Mouse (Mus musculus) layer of hippocampus, postnatal 25 days (tissue): ENCODE data around the gene Hdac9. TPM values are rescaled to one million over a fixed set of nuclear protein-coding genes. Genes with fewer than 3 reads are reported as not detected.

Experiments
- DNase-seq, 2 experiments: peaks; one replicate each; pipeline ENCODE4 v3.0.0; 2022; ENCODE audit warnings: mixed read lengths in 2 of 2, low spot score in 1 of 2; ENCODE audit errors: extremely low spot score in 1 of 2
- total RNA-seq, 2 experiments: library from RNA; stranded (reverse); gene quantifications; 2 replicates each; pipeline ENCODE4 v1.2.3; 2021

Gene Hdac9
- total RNA-seq, 2 experiments from 2014 or later = 33.2 to 40.1 TPM

GRCm38 (mm10) chr12:34722831-34723490, 193.9 kb downstream of the Hdac9 start:
- no peak for DNase-seq

DNA sequence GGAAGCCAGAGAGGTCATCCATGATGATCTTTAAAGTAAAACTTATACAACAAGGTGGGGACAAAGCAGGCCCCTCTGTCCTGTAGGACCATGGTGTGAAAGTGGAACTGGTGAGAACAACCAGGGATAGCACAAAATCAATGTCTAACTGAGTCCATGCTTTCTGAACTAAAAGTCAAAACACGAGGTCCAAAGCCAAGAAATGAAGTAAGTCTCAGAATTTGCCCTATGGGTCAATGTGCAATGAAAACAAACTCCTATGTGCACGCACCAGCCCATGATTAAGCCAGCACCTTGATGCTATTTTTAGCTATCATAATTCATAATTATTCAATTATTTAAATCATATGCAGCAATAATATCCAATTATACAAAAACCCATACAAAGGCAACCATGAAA, 196.0 kb downstream of the Hdac9 start:
- no peak for DNase-seq

- no peak for DNase-seq
These were observed 202.5 kb downstream of the Hdac9 start for GRCm38 (mm10) chr12:34714266-34714939.

GRCm38 (mm10) chr12:34697981-34698380, 218.9 kb downstream of the Hdac9 start:
- DNase-seq = no peak

- DNase-seq = no peak
These were observed 220.2 kb downstream of the Hdac9 start for GRCm38 (mm10) chr12:34696736-34697135.

DNA sequence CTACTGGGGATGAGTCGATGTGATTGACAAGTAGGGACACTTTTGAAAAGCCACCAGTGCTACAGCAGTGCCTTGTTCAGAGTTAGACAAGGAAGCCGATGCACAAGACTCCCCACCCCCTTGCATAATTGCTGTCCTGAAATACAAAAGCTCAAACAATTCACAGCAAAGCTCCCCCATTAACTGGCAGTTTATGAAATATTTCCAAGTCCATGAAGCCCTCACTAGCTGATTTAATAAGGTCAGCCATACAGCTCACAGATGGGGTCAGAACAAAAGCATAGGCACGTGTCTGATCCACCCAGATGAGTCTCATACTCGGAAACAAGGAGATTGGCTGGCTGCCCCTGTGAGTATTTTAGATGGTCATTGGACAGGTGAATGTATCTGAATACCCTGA, 228.0 kb downstream of the Hdac9 start:
- no peak for DNase-seq

DNA sequence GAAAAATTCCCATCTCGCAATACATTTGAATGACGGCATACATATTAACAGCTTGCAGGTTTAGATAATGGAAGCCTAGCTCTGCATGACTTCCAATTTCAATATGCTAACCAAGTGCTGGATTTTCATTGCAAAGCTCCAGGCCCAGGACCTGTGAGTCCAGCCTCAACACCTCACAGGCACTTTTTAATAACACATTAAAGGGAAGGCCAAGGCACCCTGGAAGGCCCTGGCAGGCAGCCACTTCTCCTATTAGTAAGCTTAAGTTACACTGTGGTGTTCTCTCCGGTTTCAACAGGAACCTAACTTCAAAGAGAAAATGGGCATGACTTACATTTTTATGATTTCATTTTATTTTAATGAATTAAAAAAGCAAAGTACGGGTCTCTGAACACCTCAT, 233.5 kb downstream of the Hdac9 start:
- no peak for DNase-seq

GRCm38 (mm10) chr12:34682657-34683056, 234.2 kb downstream of the Hdac9 start:
- DNase-seq = no peak

DNA sequence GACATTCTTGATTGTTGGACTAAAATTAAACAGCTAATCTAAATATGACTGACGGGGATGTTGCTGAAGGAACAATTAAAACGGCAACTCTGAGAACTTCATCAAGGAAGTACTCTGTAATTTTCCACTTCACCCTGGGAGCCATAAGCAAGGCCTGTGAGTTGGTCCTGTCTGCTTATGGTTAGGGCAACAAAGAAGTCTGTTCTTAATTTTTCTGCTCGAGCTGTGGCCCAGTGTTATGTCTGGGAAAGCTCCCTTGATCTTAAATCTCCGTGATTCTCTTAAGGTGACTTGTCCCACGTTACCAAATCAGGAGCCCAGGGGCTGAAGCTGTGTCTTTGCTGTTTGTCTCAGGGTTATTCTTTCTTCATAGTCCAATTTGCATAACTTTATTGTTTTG, 236.3 kb downstream of the Hdac9 start:
- DNase-seq = no peak

DNA sequence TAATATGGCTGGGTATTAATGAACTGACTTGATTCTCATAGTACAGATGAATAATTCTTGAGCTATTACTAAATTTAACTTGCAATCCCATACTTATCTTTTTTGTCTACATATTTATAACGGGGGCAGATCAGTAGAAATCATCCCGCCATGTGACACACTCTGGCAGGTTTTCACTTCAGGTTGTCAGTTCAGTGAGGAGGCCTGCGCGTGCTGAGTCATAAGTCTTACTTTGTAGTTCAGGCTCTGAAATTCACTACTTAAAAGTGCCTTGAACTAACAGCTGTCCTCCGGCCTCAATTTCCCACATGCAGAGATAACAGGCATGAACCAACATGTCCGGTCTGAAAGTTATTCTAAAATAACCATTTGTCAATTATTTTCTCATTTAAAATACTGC, 239.8 kb downstream of the Hdac9 start:
- DNase-seq = no peak

GRCm38 (mm10) chr12:34674235-34674634, 242.7 kb downstream of the Hdac9 start:
- DNase-seq = no peak

DNA sequence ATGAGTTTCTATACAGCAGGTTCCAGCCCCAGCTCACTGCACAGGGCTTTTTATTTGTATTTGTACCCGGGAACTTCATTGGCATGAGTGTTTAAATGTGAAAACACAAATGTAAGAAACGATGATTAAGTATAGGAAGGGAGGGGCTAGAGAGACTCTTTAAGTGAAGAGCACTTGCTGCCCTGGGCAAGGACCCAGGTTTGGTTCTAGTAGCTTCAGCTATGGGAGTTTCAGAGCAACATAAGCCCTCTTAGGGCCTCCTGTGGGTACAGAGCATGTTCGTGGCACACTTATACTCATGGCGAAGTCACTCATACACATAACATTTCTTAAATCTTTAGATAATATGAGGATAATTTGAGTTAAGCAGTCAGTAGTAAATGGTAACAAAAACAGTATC, 243.4 kb downstream of the Hdac9 start:
- no peak for DNase-seq

- DNase-seq = peak; percentile 67 to 86
These were observed 252.1 kb downstream of the Hdac9 start for GRCm38 (mm10) chr12:34664758-34665157.

GRCm38 (mm10) chr12:34661378-34661777, 255.5 kb downstream of the Hdac9 start:
- DNase-seq = no peak

- DNase-seq = no peak
These were observed 256.9 kb downstream of the Hdac9 start for GRCm38 (mm10) chr12:34660027-34660426.

- no peak for DNase-seq
These were observed 258.3 kb downstream of the Hdac9 start for GRCm38 (mm10) chr12:34658568-34658967.

- peak; percentile 30 to 41 for DNase-seq
These were observed 258.8 kb downstream of the Hdac9 start for GRCm38 (mm10) chr12:34658119-34658518.

GRCm38 (mm10) chr12:34653615-34654014, 263.3 kb downstream of the Hdac9 start:
- DNase-seq = no peak

GRCm38 (mm10) chr12:34648753-34649152, 268.1 kb downstream of the Hdac9 start:
- DNase-seq = no peak

- no peak for DNase-seq
These were observed 275.1 kb downstream of the Hdac9 start for GRCm38 (mm10) chr12:34641705-34642259.

- DNase-seq = no peak
These were observed 279.4 kb downstream of the Hdac9 start for GRCm38 (mm10) chr12:34637238-34638124.
